Mouse (Mus musculus) liver, embryonic 14.5 days (tissue): Measurements from ENCODE around the gene Chrna1.

Experiments used
- CTCF ChIP-seq: IDR thresholded peaks from 2 replicates; pipeline ENCODE4 v1.5.1; 2016; ENCODE audit warnings: antibody characterized with exemption, low read depth, control low read depth
- EP300 ChIP-seq: IDR thresholded peaks from 2 replicates; pipeline ENCODE4 v1.6.1; 2016; ENCODE audit warnings: antibody characterized with exemption, low read depth

DNA sequence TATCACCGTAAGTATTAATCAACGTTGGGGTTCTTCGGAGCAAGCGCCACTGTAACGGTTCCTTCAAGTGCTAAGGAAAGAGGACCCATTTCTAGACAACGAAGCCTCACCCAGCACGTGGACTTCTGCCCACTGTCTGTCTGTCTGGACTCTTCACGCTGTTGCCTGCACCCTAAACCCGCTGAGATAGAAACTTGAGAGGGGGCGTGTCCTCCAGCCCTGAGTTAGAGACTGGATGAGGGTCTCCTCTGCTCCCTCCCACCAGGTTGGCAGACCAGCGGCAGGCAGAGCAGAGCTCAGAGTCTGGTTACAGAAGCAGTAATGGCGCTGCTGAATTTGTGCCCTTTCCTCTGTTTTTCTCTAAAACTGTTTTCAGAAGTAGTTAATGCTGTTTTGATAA, 10.0 kb upstream of the Chrna1 start:
- TF ChIP-seq EP300 (no peak), CTCF (no peak)
